Mouse (Mus musculus): ENCODE data around the gene Eef2. TPM values are rescaled to one million over a fixed set of nuclear protein-coding genes. Genes with fewer than 3 reads are reported as not detected.
"Not testable (repeated sequence)": the region's sequence is repeated elsewhere in the genome, so short reads cannot be mapped to it uniquely, and the experiment has no call there.

The Eef2 gene
- polyA plus RNA-seq, 1 experiment from 2014 or later, result 564 TPM

DNA sequence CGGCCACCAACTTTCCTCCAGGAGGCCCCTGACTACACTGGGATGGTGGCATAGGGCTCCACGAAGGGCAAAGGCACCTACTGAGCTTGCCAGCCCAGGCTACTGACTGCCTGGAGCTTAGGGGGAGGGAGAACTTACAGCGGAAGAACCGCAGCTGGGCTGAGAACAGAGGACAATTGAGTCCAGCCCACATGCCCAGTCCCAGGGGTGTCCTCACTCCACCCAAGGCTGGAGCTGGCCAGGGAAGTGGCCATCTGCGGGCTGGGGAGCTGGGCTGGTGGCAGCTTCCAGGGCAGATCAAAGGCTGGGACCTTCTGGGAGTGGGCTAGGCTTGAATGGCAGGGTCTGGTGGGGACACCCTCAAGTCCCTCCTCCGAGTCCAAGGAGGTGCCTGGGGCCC lies 21.7 kb upstream of the Eef2 start:
- Histone ChIP-seq H3K27me3 (replicated peaks; ENCODE audit: low read depth, poor library complexity, severe bottlenecking) (no peaks in the 10 kb centered on the region), H3K4me3 (no peak overlapping the region), H3K27ac (replicated peaks) (no peak overlapping the region), H3K4me1 (peaks cover 20% of the 10 kb centered on the region), H3K9me3 (no peaks in the 10 kb centered on the region), H3K36me3 (replicated peaks) (peaks cover 85% of the 10 kb centered on the region)
- DNase-seq (ENCODE audit: low spot score), result no peak
- 81% methylated on average over 6 of the region's 6 CpGs for WGBS

DNA sequence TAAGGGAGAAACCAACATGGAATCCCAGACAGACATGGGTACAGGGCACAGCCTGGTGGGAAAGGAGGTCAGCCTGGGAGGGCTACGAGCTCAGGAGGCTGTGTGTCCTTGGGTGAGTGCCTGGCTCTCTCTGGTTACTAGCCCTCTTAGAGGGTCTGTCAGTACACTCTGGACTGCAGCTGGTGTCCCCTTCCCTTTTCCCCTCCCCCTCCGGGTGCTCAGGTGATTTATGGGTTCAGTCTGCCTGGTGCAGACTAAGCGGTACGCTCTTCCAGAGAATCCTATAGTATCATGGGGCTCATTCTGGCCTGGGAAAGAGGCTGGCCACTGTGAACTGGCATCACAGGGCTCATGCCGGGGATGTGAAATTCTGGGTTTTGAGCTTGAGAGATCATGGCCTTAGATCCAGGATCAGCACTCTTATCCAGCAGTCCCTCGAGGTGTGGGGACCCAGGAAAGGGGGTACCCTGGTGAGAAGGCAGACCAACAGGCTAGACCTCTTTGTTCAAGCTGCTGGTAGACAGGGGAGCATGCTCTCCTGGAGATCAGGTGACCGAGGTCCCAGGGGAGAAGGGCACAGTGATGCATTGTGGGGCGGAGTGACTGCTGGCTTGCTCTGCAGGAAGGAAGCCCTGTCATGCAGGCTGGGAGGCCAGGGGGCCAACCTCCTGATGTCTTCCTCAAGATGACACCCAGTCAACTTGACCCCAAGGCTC lies 14.7 kb upstream of the Eef2 start:
- H3K27ac ChIP-seq (replicated peaks), result no peak overlapping the region
- no peaks in the 10 kb centered on the region for H3K9me3 ChIP-seq
- H3K4me1 ChIP-seq, result peaks cover 24% of the 10 kb centered on the region
- peaks cover 91% of the 10 kb centered on the region for H3K36me3 ChIP-seq (replicated peaks)
- no peak for DNase-seq (ENCODE audit: low spot score)
- H3K4me3 ChIP-seq, result no peak overlapping the region
- H3K27me3 ChIP-seq (replicated peaks; ENCODE audit: low read depth, poor library complexity, severe bottlenecking), result no peaks in the 10 kb centered on the region
- WGBS, result 93% methylated on average over 8 of the region's 8 CpGs

- H3K9me3 ChIP-seq, result no peaks in the 10 kb centered on the region
- H3K4me3 ChIP-seq, result no peak overlapping the region
- no peak for DNase-seq (ENCODE audit: low spot score)
- peaks cover 86% of the 10 kb centered on the region for H3K36me3 ChIP-seq (replicated peaks)
- no peak overlapping the region for H3K27ac ChIP-seq (replicated peaks)
- H3K27me3 ChIP-seq (replicated peaks; ENCODE audit: low read depth, poor library complexity, severe bottlenecking), result no peaks in the 10 kb centered on the region
- WGBS, result 75% methylated on average over 2 of the region's 2 CpGs
- peaks cover 29% of the 10 kb centered on the region for H3K4me1 ChIP-seq
These were observed 14.1 kb upstream of the Eef2 start for GRCm38 (mm10) chr10:81162318-81162652.

DNA sequence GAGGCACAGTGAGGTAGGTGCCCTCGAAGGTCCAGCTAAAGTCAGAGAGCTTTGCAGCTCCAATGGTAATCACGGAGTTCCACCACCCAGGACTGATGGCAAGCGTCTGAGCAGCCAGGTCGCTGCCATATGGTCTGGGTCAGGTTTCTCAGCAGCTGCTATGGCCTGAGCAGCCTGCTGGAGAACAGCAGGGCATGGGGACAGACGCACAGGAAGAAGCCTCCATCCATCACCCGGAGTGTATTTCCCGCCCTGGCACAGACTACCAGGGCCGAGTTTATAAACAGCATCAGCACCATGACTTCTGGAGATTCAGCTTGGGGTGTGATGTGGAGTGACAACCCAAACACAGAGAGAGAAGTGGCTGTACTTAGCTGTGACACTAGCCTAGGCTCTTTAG lies 11.3 kb upstream of the Eef2 start:
- DNase-seq (ENCODE audit: low spot score), result no peak
- Histone ChIP-seq H3K36me3 (replicated peaks) (peaks cover 58% of the 10 kb centered on the region), H3K27me3 (replicated peaks; ENCODE audit: low read depth, poor library complexity, severe bottlenecking) (no peaks in the 10 kb centered on the region), H3K4me3 (peak overlapping the region; percentile 13), H3K4me1 (peaks cover 48% of the 10 kb centered on the region), H3K27ac (replicated peaks) (no peak overlapping the region), H3K9me3 (no peaks in the 10 kb centered on the region)
- 87% methylated on average over 8 of the region's 8 CpGs for WGBS

GRCm38 (mm10) chr10:81167200-81168086 lies 9.0 kb upstream of the Eef2 start, which contains the start of gene Pias4:
Gene Pias4, minus strand, starts transcription at chr10:81167923.
- WGBS, result 1% methylated on average over 64 of the region's 64 CpGs
- H3K36me3 ChIP-seq (replicated peaks), result peaks cover 35% of the 10 kb centered on the region

DNA sequence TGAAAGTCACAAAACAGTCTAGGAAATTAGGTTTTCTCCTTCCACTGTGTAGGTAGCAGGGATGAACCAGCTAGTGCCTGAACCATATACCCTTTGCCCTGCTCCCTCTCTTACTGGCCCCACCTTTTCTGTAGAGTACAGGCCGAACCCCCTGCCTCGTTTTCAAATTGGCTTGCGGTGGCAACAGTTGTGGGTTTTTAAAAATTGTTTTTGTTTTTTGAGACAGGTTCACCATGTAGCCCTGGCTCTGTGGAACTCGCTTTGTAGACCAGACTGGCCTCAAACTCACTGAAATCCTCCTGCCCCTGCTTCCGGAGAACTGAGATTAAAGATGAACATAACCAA lies 8.4 kb upstream of the Eef2 start:
- Histone ChIP-seq H3K4me1 (peaks cover 42% of the 10 kb centered on the region), H3K9me3 (no peaks in the 10 kb centered on the region), H3K27me3 (replicated peaks; ENCODE audit: low read depth, poor library complexity, severe bottlenecking) (no peaks in the 10 kb centered on the region), H3K4me3 (peak overlapping the region; percentile 99), H3K27ac (replicated peaks) (peak overlapping the region; percentile 91), H3K36me3 (replicated peaks) (peaks cover 29% of the 10 kb centered on the region)
- WGBS, result 6% methylated on average over 5 of the region's 5 CpGs
- no peak for DNase-seq (ENCODE audit: low spot score)

More at GRCm38 (mm10) chr10:81167200-81168086, 9.0 kb upstream of the Eef2 start, which contains the start of gene Pias4:
- H3K27me3 ChIP-seq (replicated peaks; ENCODE audit: low read depth, poor library complexity, severe bottlenecking), result no peaks in the 10 kb centered on the region
- H3K27ac ChIP-seq (replicated peaks), result peak within 1 kb of the TSS; percentile 91
- peak within 1 kb of the TSS; percentile 99 for H3K4me3 ChIP-seq
- DNase-seq (ENCODE audit: low spot score), result peak; percentile 100
- no peaks in the 10 kb centered on the region for H3K9me3 ChIP-seq
- peaks cover 42% of the 10 kb centered on the region for H3K4me1 ChIP-seq

- H3K27ac ChIP-seq (replicated peaks), result peak overlapping the region; percentile 91
- H3K4me3 ChIP-seq, result peak overlapping the region; percentile 99
- H3K27me3 ChIP-seq (replicated peaks; ENCODE audit: low read depth, poor library complexity, severe bottlenecking), result no peaks in the 10 kb centered on the region
- no peaks in the 10 kb centered on the region for H3K9me3 ChIP-seq
- H3K36me3 ChIP-seq (replicated peaks), result peaks cover 22% of the 10 kb centered on the region
- DNase-seq (ENCODE audit: low spot score), result peak; percentile 87
- H3K4me1 ChIP-seq, result peaks cover 49% of the 10 kb centered on the region
- WGBS, result 6% methylated on average over 29 of the region's 29 CpGs
These were observed 7.7 kb upstream of the Eef2 start for GRCm38 (mm10) chr10:81168521-81169244.

GRCm38 (mm10) chr10:81169411-81169900 lies 7.0 kb upstream of the Eef2 start:
- not testable (repeated sequence) for DNase-seq (ENCODE audit: low spot score); H3K27ac ChIP-seq (replicated peaks); H3K9me3 ChIP-seq; H3K27me3 ChIP-seq (replicated peaks; ENCODE audit: low read depth, poor library complexity, severe bottlenecking)
- Histone ChIP-seq H3K36me3 (replicated peaks) (peaks cover 15% of the 10 kb centered on the region), H3K4me3 (peak overlapping the region; percentile 99; the same call in 1 of the 2 replicates), H3K4me1 (peaks cover 56% of the 10 kb centered on the region)
- WGBS, result 44% methylated on average over 14 of the region's 14 CpGs

DNA sequence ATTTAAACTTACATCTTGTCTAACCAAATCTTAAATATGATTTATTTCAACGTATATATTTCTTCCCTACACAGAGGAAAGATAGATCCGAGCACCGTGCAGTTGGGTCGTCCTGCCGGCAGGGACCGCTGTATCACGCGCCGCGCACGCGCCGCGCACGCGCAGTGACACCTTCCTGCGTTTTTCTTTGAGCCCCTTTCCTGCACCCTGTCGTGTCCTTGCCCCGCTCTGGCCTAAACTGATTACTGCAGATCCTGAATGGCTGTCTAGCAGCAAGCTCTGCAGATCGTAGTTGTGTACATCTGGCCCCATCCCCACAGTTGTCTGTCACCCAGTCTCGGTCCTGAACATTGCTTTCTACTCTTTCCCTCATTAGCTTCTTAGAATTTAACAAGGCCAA lies 3.3 kb upstream of the Eef2 start:
- peak; percentile 91 for DNase-seq (ENCODE audit: low spot score)
- Histone ChIP-seq H3K9me3 (no peaks in the 10 kb centered on the region), H3K36me3 (replicated peaks) (peaks cover 12% of the 10 kb centered on the region), H3K4me1 (peaks cover 57% of the 10 kb centered on the region), H3K27ac (replicated peaks) (peak overlapping the region; percentile 98), H3K27me3 (replicated peaks; ENCODE audit: low read depth, poor library complexity, severe bottlenecking) (no peaks in the 10 kb centered on the region), H3K4me3 (peak overlapping the region; percentile 58)
- WGBS, result 4% methylated on average over 21 of the region's 21 CpGs

GRCm38 (mm10) chr10:81174617-81175344 lies 1.6 kb upstream of the Eef2 start:
- Histone ChIP-seq H3K4me1 (peaks cover 58% of the 10 kb centered on the region), H3K36me3 (replicated peaks) (peaks cover 28% of the 10 kb centered on the region), H3K4me3 (peak overlapping the region; percentile 58), H3K27me3 (replicated peaks; ENCODE audit: low read depth, poor library complexity, severe bottlenecking) (no peaks in the 10 kb centered on the region), H3K27ac (replicated peaks) (peak overlapping the region; percentile 98), H3K9me3 (no peaks in the 10 kb centered on the region)
- peak; percentile 93 for DNase-seq (ENCODE audit: low spot score)
- 2% methylated on average over 29 of the region's 29 CpGs for WGBS

DNA sequence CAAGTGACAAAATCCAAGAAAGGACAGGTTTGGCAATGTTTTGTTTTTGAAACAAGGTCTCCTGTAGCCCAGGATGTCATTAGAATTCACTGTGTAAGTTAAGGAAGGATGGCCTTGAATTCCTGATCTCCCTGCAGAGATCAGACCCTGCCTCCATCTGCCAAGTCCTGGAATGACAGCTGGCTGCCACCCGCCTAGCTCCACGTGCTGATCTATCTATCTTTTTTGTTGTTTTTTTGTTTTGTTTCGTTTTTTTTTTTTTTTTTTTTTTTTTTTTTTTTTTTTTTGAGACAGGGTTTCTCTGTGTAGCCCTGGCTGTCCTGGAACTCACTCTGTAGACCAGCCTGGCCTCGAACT lies 1.1 kb upstream of the Eef2 start:
- Histone ChIP-seq H3K36me3 (replicated peaks) (peaks cover 34% of the 10 kb centered on the region), H3K4me1 (peaks cover 63% of the 10 kb centered on the region), H3K4me3 (peak overlapping the region; percentile 58), H3K27ac (replicated peaks) (peak overlapping the region; percentile 98)
- 20% methylated on average over 4 of the region's 4 CpGs for WGBS
- H3K9me3 ChIP-seq; DNase-seq (ENCODE audit: low spot score); H3K27me3 ChIP-seq (replicated peaks; ENCODE audit: low read depth, poor library complexity, severe bottlenecking): not testable (repeated sequence)

All from embryonic facial prominence, embryonic 10.5 days (tissue).